Mouse (Mus musculus) yolk sac, embryonic 10.5 days (tissue): Measurements from ENCODE around the gene Klhl7.
A peak's percentile ranks its signal among the peaks of the same experiment; 100 is the strongest.
"Not testable (repeated sequence)": the region's sequence is repeated elsewhere in the genome, so short reads cannot be mapped to it uniquely, and the experiment has no call there.

Experiments
- DNase-seq: peaks from one replicate; pipeline ENCODE4 v3.0.0-alpha.2; 2017; ENCODE audit warnings: low spot score

Gene Klhl7

GRCm38 (mm10) chr5:24095393-24095792, 5.0 kb upstream of the Klhl7 start:
- DNase-seq, result no peak

- DNase-seq, result no peak
Observed at GRCm38 (mm10) chr5:24095881-24096280, 4.5 kb upstream of the Klhl7 start.

GRCm38 (mm10) chr5:24100810-24101311, 456 bp downstream of the Klhl7 start:
- DNase-seq, result peak; percentile 68

- no peak for DNase-seq
Observed at GRCm38 (mm10) chr5:24101446-24102140, 1.2 kb downstream of the Klhl7 start.

GRCm38 (mm10) chr5:24103235-24103634, 2.8 kb downstream of the Klhl7 start:
- DNase-seq, result not testable (repeated sequence)

GRCm38 (mm10) chr5:24103841-24104240, 3.4 kb downstream of the Klhl7 start:
- no peak for DNase-seq

- DNase-seq, result no peak
Observed at GRCm38 (mm10) chr5:24107071-24107739, 6.8 kb downstream of the Klhl7 start.

- peak; percentile 26 for DNase-seq
Observed at GRCm38 (mm10) chr5:24107740-24108098, 7.3 kb downstream of the Klhl7 start.

GRCm38 (mm10) chr5:24110068-24110467, 9.7 kb downstream of the Klhl7 start:
- peak; percentile 61 for DNase-seq

GRCm38 (mm10) chr5:24112116-24112903, 11.9 kb downstream of the Klhl7 start:
- DNase-seq, result no peak

- DNase-seq, result no peak
Observed at GRCm38 (mm10) chr5:24122221-24122620, 21.8 kb downstream of the Klhl7 start.

GRCm38 (mm10) chr5:24124175-24124574, 23.8 kb downstream of the Klhl7 start:
- DNase-seq, result no peak

- DNase-seq, result no peak
Observed at GRCm38 (mm10) chr5:24124579-24125276, 24.3 kb downstream of the Klhl7 start.

GRCm38 (mm10) chr5:24125910-24126636, 25.7 kb downstream of the Klhl7 start:
- no peak for DNase-seq

GRCm38 (mm10) chr5:24126967-24127366, 26.6 kb downstream of the Klhl7 start:
- no peak for DNase-seq

GRCm38 (mm10) chr5:24146964-24147363, 46.6 kb downstream of the Klhl7 start:
- DNase-seq, result no peak

- no peak for DNase-seq
Observed at GRCm38 (mm10) chr5:24152199-24152598, 51.8 kb downstream of the Klhl7 start.

GRCm38 (mm10) chr5:24156774-24157173, 56.4 kb downstream of the Klhl7 start:
- DNase-seq, result no peak

GRCm38 (mm10) chr5:24164789-24165445, 64.5 kb downstream of the Klhl7 start, which contains the start of gene Nupl2:
Gene Nupl2, plus strand, starts transcription at chr5:24164963.
- peak; percentile 91 for DNase-seq

GRCm38 (mm10) chr5:24167263-24167662, 66.9 kb downstream of the Klhl7 start:
- DNase-seq, result no peak

GRCm38 (mm10) chr5:24169881-24170280, 69.5 kb downstream of the Klhl7 start:
- DNase-seq, result no peak
